Mouse (Mus musculus) urinary bladder, adult 18-20 months (tissue): ENCODE results near the gene Ebi3.

Experiments used
- DNase-seq, 2 experiments: peaks; one replicate each; pipeline ENCODE4 v3.0.0; 2022; ENCODE audit warnings: low spot score in 2 of 2, mixed read lengths in 2 of 2

Ebi3 gene

GRCm38 (mm10) chr17:56003000-56003399 is 50.6 kb downstream of the Ebi3 start:
- no peak for DNase-seq

GRCm38 (mm10) chr17:56005415-56006061 is 53.1 kb downstream of the Ebi3 start, which contains the start of the genes Stap2 and Mpnd:
Gene Stap2 (minus strand): TSS chr17:56005584.
Gene Mpnd (plus strand): TSS chr17:56005711.
- DNase-seq = peak; percentile 51 to 55
